Mouse (Mus musculus): ENCODE measurements at regions not wholly inside any gene's neighbourhood (a gene's known extent, or its start where the extent isn't known, plus 50 kb on each side); places are given as distances from the start of the nearest gene placed in this dataset.
"Not testable (repeated sequence)": the region's sequence is repeated elsewhere in the genome, so short reads cannot be mapped to it uniquely, and the experiment has no call there.

- Histone ChIP-seq H3K4me3 (replicated peaks) (no peak overlapping the region), H3K4me1 (no peaks in the 10 kb centered on the region), H3K36me3 (replicated peaks) (no peaks in the 10 kb centered on the region), H3K4me2 (no peak overlapping the region), H3K9ac (no peak overlapping the region), H3K27me3 (no peaks in the 10 kb centered on the region), H3K27ac (no peak overlapping the region), H3K9me3 (no peaks in the 10 kb centered on the region)
- ATAC-seq (ENCODE audit: low FRiP score), result no peak
- WGBS, result 94% methylated on average over 1 of the region's 1 CpGs
Measured at GRCm38 (mm10) chr6:16365450-16365849, 532.8 kb downstream of the Tfec start.

DNA sequence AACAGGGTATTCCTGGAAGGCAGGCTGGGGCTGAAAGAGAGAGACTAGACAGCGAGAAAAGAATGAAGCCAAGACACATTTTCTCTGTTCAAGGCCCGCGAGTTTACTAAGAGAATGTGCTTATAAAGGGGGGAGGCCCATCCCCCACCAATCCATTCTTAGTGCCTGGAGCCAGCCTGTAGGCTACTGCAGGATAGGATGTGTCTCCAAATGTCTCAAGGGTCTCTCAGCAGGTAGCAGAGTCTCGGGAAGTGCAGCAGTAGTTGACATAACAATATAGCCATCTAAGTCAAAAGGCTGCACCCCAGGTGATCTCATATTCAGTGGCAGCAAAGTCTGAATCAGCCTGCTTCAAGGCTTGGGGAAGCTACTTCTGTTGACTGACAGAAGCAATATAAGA lies 536.2 kb downstream of the Tfec start:
- no peak overlapping the region for H3K4me3 ChIP-seq (replicated peaks)
- H3K27me3 ChIP-seq, result no peaks in the 10 kb centered on the region
- H3K9me3 ChIP-seq, result no peaks in the 10 kb centered on the region
- no peak overlapping the region for H3K4me2 ChIP-seq
- no peak for ATAC-seq (ENCODE audit: low FRiP score)
- H3K9ac ChIP-seq, result no peak overlapping the region
- H3K4me1 ChIP-seq, result no peaks in the 10 kb centered on the region
- no peak overlapping the region for H3K27ac ChIP-seq
- no peaks in the 10 kb centered on the region for H3K36me3 ChIP-seq (replicated peaks)
- 69% methylated on average over 4 of the region's 4 CpGs for WGBS

DNA sequence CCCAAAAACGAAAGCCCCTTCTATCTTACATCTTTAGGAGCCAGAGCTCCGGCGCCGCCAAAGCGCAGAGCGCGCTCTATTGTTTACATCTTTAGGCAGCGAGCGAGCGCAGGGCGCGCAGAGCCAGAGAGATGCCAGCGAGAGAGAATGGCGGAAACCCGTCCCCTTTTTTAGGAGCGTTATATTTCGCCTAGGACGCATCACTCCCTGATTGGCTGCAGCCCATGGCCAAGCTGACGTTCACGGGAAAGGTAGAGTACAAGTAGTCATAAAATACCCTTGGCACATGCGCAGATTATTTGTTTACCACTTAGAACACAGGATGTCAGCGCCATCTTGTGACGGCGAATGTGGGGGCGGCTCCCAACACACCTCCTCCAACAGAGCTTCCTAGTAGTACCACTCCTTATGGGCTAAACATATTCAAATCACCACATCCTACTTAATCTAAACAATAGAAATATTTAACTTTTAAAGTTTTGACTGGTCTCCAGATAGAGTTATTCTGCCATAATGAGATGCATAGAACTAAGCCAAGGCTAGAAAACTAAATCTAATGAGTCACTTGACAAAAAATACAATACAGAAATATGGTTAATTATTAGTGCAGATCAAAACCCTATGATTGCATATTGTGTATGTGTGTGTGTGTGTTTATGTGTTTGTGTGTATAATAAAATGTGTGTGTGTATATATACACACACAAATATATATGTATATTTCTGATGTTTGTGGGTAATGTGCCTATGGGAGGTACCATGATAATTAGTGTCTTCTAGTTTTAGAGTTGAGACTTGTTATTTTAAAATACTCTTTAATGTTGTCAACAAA lies 538.1 kb downstream of the Tfec start:
- ATAC-seq (ENCODE audit: low FRiP score), result peak; percentile 90
- H3K9ac ChIP-seq; H3K4me2 ChIP-seq; H3K4me3 ChIP-seq (replicated peaks); H3K4me1 ChIP-seq; H3K9me3 ChIP-seq; H3K27me3 ChIP-seq; H3K36me3 ChIP-seq (replicated peaks); H3K27ac ChIP-seq: not testable (repeated sequence)
- 45% methylated on average over 25 of the region's 25 CpGs for WGBS

DNA sequence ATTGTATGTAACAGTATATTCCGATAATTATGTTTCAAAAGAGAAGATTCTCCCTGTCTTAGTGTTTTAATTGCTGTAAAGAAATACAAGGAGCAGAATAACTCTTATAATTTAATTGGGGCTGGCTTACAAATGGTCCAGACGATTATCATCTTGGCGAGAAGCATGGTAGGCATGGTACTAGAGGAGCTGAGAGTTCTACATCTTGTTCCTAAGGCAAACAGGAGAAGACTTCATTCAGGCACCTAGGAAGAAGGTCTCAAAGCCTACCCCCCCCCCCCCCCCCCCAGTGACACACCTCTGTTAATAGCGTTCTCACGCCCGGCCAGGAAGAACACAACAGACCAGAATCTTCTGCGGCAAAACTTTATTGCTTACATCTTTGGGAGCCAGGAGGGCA lies 538.8 kb downstream of the Tfec start:
- Histone ChIP-seq H3K4me2 (peak overlapping the region; percentile 47), H3K4me3 (replicated peaks) (peak overlapping the region; percentile 32), H3K9ac (0 out of 2 replicates have a peak overlapping the region, but pooled peaks have one; percentile 25), H3K4me1 (no peaks in the 10 kb centered on the region), H3K36me3 (replicated peaks) (no peaks in the 10 kb centered on the region), H3K27ac (no peak overlapping the region), H3K27me3 (no peaks in the 10 kb centered on the region), H3K9me3 (no peaks in the 10 kb centered on the region)
- peak; percentile 56; the same call in 1 of the 2 replicates for ATAC-seq (ENCODE audit: low FRiP score)
- WGBS, result 58% methylated on average over 6 of the region's 7 CpGs

GRCm38 (mm10) chr6:16333638-16334037 lies 564.6 kb downstream of the Tfec start:
- Histone ChIP-seq H3K27ac (no peak overlapping the region), H3K27me3 (no peaks in the 10 kb centered on the region), H3K9me3 (no peaks in the 10 kb centered on the region), H3K4me2 (no peak overlapping the region), H3K9ac (no peak overlapping the region), H3K4me1 (no peaks in the 10 kb centered on the region), H3K4me3 (replicated peaks) (no peak overlapping the region), H3K36me3 (replicated peaks) (no peaks in the 10 kb centered on the region)
- WGBS, result 61% methylated on average over 8 of the region's 8 CpGs
- ATAC-seq (ENCODE audit: low FRiP score), result no peak

GRCm38 (mm10) chr6:16314305-16315010 lies 583.8 kb downstream of the Tfec start:
- WGBS, result 82% methylated on average over 15 of the region's 15 CpGs
- H3K27ac ChIP-seq, result no peak overlapping the region
- no peak for ATAC-seq (ENCODE audit: low FRiP score)
- H3K36me3 ChIP-seq (replicated peaks), result no peaks in the 10 kb centered on the region
- H3K27me3 ChIP-seq, result peaks cover 7% of the 10 kb centered on the region
- no peak overlapping the region for H3K4me2 ChIP-seq
- no peaks in the 10 kb centered on the region for H3K9me3 ChIP-seq
- H3K4me3 ChIP-seq (replicated peaks), result no peak overlapping the region
- no peak overlapping the region for H3K9ac ChIP-seq
- H3K4me1 ChIP-seq, result peaks cover 24% of the 10 kb centered on the region

DNA sequence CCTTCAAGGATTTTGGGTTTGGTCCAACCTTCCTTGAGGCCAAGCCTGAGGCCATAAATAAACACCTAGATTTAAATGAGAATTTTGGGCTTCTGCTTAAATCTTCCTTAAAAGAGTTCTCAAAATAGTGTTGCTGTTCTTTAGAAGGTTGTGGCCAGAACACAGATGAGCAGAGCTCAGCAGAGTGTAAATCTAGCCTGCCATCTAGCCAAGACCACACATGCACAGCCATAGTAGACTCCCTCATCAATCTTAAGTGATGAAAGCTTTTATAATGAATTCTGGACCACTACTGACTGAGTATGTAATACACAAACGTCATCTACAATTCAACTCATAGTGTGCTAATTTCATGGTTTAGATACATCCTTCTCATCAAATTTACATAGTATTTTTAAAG lies 585.3 kb downstream of the Tfec start:
- Histone ChIP-seq H3K27ac (no peak overlapping the region), H3K9me3 (no peaks in the 10 kb centered on the region), H3K4me3 (replicated peaks) (no peak overlapping the region), H3K4me2 (no peak overlapping the region), H3K4me1 (peaks cover 20% of the 10 kb centered on the region), H3K36me3 (replicated peaks) (no peaks in the 10 kb centered on the region), H3K27me3 (peaks cover under 1% of the 10 kb centered on the region; the same call in 1 of the 2 replicates), H3K9ac (no peak overlapping the region)
- WGBS, result 41% methylated on average over 1 of the region's 1 CpGs
- ATAC-seq (ENCODE audit: low FRiP score), result no peak

GRCm38 (mm10) chr6:16283328-16284072 lies 563.0 kb downstream of the Mdfic start:
- no peaks in the 10 kb centered on the region for H3K27me3 ChIP-seq
- peaks cover 9% of the 10 kb centered on the region; the same call in 1 of the 2 replicates for H3K4me1 ChIP-seq
- H3K4me3 ChIP-seq (replicated peaks), result no peak overlapping the region
- 33% methylated on average over 8 of the region's 8 CpGs for WGBS
- no peak overlapping the region for H3K27ac ChIP-seq
- H3K36me3 ChIP-seq (replicated peaks), result no peaks in the 10 kb centered on the region
- no peak overlapping the region for H3K4me2 ChIP-seq
- no peak overlapping the region for H3K9ac ChIP-seq
- ATAC-seq (ENCODE audit: low FRiP score), result peak; percentile 63; the same call in 1 of the 2 replicates
- no peaks in the 10 kb centered on the region for H3K9me3 ChIP-seq

GRCm38 (mm10) chr6:16281938-16282337 lies 561.5 kb downstream of the Mdfic start:
- Histone ChIP-seq H3K9ac (no peak overlapping the region), H3K4me1 (peaks cover 9% of the 10 kb centered on the region; the same call in 1 of the 2 replicates), H3K4me2 (no peak overlapping the region), H3K4me3 (replicated peaks) (no peak overlapping the region), H3K27me3 (no peaks in the 10 kb centered on the region), H3K27ac (no peak overlapping the region), H3K9me3 (no peaks in the 10 kb centered on the region), H3K36me3 (replicated peaks) (no peaks in the 10 kb centered on the region)
- ATAC-seq (ENCODE audit: low FRiP score), result no peak
- WGBS, result 92% methylated on average over 6 of the region's 6 CpGs

Measured in forebrain, embryonic 12.5 days (tissue).